Mouse (Mus musculus) thymus, postnatal 14 days (tissue): Measurements from ENCODE around the gene Tbl1xr1.

ENCODE experiments used
- DNase-seq: peaks from one replicate; pipeline ENCODE4 v3.0.0; 2021

Tbl1xr1 gene

DNA sequence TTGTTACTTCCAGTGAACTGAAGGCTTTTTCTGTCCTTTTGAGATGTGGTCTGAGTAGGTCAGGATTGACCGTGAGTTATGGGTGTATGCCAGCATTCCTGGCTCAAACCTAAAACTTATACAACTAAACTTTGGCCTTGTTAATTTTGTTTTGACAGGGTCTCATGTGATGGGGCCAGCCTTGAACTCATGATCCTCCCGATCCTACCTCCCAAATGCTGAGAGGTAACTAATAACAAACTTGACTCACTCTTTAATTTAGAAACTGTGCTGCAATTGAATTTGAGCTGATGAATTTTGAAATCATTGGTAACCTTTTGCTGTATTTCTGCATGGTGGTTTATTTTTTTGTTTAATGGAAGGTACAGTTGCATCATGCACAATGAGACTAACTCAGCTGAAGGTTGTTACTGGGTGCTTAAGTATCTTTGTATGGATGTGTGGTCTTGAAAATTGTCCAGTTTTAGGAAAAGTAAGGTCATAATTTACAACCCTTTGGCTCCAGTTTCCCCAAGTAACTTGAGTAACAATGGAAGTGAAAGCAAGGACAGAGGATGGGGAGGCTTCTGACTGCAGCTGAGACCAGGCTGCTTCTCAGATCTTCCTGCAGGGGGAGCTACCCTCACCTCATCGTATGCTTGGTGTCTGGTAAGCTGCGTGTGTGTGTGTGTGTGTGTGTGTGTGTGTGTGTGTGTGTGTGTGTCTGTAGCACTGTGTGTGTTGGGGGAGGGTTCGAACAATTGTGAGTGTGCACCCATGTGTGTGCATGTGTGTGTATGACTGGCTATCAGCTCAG, 66.6 kb downstream of the Tbl1xr1 start:
- peak; percentile 70 for DNase-seq

DNA sequence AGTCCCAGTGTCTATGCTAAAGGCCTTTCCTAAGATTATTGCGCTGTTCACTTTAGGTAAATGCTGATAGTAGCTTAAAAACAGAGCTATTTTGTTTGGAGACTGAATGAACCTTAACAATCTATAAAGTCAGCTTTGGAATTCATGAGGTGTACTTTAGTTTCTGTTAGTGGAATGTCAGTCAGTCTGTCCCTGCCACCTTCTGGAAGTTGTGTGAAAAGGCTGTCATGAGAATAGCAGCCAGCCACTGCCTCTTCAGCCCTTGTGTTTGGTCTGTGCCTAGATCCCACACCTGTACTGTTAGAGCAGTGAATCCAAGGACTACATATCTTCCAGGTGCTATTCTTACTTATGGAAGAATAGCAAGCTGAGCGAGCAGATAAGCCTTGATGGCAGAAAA, 67.8 kb downstream of the Tbl1xr1 start:
- DNase-seq = peak; percentile 32

DNA sequence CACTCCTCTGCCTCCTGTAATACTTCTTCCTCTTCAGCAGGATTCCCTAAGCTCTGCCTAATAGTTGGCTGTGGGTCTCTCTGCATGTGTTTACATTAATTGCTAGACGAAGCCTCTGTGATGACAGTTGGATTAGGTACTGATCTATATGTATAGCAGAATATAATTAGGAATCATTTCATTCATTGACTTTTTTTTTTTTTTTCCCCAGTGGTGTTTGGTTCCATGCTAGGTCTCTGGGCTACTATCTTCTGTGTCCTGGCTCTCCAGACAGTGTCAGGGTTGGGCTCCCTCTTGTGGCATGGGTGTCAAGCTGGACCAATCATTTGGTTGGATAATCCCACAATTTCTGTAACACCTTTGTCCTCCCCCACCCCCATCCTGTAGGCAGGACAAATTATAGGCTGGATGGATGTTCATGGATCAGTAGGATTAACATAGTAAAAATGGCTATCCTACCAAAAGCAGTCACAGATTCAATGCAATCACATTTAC, 71.0 kb downstream of the Tbl1xr1 start:
- DNase-seq = no peak

DNA sequence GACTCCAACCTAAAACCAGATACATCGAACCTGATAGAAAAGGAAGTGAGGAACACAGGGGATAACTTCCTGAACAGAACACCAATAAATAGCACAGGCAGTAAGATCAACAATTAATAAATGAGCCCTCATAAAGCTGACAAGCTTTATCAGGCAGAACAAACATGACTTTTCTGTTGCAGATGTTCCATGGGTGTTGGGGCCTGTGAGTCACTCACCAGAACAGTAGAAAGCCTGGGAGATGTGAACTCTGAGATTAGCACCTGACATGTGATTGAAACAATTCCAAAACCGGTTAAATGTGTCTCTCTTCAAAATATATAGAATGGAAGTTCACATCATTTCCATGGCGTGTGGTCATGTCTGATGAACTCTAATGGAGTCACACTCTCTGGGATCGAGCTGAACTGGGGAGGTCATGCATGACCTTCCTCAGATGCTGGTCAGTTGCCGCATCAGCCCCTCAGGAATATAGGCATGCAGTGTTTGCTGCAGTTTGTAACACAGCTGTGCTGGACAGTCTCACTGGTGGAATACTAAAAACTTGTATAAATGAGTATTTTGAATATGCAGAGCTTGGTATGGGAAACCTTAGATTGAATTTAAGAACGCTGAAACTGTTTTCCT, 72.0 kb downstream of the Tbl1xr1 start:
- no peak for DNase-seq

DNA sequence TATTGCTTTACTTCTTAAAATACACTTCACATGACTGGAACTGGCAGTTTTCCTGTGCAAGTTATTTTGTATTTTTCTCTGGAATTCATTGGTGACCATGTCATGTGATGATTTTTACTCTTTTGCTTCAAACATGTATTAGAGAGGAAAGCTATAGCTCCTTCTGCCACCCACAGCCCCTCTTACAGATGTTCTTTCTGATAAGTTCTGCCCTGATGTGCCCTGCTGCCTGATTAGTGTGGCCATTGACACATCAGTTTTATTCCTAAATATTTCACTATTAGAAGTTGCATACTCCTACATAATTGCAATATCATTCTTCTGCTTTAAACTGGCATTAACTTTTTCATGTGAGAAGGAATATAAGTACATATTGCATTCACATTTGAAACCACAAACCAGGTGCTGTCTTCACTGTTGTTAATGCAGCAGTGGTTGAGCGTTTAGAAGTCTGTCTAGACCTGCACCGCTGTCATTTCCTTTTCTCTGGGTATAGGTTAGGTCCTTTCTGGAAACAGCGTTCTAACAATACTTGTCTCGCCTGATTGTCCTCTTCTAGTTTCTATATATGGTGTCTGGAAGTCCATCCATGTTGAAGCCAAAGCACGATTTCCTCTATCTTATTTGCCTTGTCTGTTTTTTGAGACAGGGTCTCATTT, 74.5 kb downstream of the Tbl1xr1 start:
- no peak for DNase-seq

DNA sequence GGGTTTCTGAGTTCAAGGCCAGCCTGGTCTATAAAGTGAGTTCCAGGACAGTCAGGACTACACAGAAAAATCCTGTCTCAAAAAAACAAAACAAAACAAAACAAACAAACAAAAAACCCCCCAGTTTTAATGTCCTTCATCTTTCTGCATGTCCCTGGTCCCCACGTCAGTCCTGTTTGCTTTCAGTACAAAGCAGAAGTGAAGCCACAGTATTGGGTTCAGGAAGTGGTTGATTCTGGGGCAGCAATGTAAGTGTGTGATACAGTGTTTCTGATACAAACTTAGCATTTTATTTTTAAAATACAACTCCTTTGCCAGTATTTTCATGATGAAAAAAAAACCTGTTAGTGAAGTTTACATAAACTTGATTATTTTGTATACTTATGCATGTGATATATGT, 76.3 kb downstream of the Tbl1xr1 start:
- no peak for DNase-seq

DNA sequence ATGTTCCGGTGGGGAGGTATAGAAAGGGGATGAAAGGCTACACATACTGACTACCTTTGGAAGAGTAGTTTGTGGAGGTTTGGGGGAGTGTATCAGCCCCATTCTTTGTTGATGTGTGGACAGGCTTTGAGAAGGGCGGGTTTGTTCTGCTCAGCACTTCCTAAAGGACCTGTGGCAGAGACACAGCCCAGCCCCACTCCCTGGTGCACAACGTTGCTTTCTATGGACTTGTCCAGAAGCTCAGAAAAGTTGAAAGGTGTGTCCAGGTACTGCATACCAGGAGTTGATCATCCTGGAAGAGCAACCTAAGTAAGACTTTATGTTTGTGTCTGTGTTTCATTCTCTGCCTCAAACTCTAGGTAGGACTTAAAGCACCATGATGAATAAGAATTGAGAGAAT, 78.1 kb downstream of the Tbl1xr1 start:
- no peak for DNase-seq

DNA sequence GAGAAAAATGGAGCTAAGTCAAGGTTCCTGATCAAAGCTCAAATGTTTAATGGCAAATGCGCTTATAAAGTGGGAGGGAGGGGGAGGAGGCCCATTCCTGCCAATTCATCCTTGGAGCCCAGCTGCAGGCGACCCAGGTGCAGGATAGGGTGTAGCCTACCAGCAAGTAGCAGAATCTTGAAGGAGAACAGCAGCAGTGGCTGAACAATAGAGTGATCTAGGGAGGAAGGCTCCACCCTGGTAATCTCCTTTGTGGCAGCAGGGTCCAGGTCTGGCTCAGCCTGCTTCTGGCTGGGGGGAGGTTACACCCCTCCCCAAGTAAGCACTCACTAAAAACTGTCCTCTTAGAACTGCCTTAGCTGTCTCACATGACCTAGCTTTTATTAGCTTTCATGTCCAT, 79.9 kb downstream of the Tbl1xr1 start:
- DNase-seq = no peak

DNA sequence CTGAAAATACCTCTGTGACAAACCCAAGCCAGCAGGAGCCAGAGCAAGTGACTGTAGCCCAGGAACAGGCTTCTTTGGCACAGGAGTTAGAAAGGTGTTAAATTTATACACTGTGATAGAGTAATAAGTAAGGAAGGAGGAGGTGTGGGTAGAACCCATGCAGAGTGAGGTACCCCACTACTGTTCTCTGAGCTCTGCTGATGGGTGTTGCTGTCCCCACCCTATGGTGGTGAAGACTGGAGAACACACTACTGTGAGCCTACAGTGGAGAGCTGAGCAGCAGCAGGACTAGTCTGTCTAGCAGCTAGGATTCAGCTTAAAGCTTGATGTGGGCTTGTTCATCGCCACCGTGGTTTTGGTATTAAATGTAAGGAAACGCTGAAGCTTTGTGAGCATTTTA, 86.5 kb downstream of the Tbl1xr1 start:
- no peak for DNase-seq

DNA sequence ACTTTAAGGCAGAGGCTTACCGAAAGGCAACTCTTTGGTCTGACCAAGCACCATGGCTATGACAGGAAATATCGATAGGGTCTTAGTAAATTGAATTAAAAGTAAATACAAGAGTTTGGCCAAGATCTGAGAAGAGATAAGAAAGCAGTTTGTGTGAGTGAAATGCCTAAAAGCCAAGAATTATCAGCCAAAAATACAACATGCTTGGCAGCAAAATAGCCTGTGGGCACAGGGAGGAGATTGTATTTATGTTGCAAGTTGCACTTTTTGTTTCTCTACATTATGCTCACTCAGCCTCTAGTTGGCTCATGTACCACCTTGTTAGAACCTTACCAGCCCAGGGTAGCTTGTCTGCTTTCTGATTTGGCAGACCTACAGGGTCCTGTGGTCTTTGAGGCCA, 91.4 kb downstream of the Tbl1xr1 start:
- DNase-seq = no peak

DNA sequence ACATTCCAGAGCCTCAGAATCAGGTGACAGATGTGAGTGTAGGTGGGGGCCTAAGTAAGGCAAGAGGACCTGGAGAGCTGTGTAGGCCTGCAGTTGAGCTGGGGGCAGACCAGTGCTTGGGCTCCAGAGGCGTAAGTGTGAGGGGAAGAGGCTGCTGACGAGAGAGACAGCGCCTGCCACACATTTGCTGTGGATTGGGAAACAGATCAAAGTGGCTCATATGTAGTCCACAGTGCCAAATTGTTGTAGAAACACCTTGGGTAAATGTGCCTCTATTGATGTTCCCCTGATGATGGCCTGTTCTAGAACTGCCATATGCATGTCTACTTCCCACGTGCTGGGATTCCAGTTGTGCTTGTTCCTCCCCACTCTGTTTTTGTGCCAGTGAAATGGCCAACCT, 92.0 kb downstream of the Tbl1xr1 start:
- DNase-seq = no peak

DNA sequence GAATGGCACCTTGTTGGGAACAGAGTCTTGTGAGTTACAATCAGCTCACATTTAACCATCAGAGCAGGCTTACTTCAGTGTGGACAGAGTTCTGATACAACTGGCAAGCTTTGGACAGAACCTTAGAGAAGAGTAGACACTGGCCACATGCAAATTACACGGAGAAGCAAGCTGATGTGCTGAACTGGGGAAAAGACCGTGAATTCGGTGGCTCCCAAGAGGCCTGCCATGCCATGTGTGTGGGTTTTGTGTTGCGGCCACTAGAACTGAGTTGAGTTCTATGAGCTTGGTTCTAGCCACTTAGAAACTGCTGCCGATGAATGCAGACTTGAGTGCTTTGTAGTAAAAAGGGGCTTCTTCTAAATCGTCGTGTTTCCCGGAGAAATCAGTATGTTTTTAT, 95.1 kb downstream of the Tbl1xr1 start:
- no peak for DNase-seq

DNA sequence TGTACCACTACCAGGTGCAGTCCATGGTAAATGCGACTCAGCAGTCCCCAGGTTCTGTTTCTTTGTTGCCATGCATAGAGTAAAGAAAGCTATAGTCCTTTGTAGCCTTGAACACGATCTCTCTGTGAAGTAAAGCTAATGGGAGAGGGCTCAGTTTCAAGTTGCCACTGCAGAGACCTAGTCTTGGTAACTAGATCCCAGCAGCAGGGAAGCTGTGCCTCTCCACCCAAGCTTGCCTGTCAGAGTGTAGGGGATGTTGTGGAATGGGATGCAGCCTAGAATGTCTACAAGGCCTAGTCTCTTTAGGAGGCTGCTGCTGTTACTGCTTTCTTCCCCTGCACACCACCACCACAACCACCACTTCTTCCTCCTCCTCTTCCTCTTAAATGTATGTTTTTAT, 96.0 kb downstream of the Tbl1xr1 start:
- DNase-seq = no peak

DNA sequence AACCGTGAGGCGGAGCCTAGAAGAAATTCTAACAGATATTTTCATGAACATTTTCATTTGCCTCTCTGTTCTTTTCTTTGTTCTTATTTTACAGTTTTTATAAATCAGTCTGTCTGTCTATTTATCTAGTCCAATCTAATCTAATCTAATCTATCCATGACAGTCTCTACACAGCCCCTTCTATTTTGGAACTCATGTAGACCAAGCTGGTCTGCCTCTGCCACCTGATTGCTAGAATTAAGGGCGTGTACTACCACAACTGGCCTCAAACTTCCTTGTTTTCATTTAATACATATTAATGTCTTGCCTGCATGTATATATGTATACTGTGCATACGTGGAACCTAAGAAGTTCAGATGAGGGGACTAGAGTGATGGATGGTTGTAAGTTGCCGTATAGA, 96.7 kb downstream of the Tbl1xr1 start:
- DNase-seq = no peak

DNA sequence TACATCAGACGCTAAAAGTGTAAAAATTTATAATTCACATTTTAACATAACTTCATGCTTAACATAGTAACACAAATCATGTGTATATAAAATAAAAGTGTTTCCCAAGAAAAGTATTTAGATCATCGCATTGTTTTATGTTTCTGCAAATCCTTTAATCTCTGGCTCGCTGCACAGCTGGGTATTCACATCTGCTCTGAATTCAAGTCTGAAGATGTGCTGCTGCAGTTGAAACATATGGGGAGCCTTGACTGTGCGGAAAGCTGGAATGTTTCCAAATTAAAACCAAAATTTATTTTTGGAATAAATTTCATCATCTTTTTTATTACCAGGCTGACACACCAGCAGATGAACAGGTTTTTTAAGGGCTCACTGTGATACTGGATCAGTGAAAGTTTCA, 97.8 kb downstream of the Tbl1xr1 start:
- no peak for DNase-seq

DNA sequence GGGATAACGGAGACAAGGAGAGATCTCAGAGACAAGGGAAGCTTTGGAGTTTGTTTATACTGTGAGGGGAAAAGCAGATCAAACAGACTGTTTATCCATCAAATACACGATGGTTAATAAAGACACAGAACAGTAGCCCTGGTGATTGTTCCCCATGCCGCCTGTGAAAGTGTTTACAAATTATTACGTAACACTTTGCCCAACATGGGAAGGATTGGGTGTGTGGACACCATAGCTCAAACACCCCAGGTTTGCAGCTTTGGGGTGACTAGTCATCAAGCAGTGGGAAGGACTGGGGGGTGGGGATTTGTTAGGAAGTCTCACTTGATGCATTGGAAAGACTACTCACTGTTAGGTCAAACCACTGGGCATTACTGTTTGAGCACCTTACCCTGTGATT, 103.6 kb downstream of the Tbl1xr1 start:
- no peak for DNase-seq

DNA sequence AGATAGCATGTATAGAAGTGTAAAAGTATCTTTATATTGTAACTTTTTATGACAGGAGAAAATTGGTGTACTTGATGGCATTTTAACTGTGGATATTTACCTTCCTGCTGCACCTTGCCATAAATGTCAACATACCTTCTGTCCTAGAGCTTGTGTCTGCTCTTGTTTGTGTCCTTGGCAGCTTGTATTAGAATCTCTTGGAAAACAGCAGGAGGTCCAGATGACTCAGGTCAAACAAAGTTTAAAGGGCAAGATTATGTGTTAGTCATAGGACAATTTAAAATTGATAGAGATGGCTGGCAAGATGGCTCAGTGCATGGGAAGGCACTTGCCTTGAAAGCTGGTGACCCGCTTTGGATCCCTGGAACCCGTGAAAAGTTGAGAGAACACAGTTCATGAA, 104.6 kb downstream of the Tbl1xr1 start:
- DNase-seq = no peak

DNA sequence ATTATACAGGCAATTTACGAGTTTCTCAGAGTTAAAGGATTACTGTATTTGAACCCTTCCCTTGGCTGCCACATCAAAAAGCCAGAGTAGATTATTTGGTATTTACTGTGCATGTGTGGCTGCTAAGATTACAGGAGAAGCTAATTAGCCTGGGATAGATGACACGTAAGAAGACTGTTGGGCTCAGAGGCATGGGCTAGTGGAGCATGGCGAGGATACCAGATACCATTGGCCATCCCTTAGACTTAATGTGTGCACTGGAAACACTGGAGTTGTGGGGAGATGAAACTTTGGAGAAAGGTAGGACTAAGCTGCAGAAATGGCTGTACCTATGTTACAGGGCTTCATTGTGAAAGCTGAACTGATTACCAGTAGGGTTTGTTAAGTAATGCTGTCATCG, 108.8 kb downstream of the Tbl1xr1 start:
- DNase-seq = no peak

DNA sequence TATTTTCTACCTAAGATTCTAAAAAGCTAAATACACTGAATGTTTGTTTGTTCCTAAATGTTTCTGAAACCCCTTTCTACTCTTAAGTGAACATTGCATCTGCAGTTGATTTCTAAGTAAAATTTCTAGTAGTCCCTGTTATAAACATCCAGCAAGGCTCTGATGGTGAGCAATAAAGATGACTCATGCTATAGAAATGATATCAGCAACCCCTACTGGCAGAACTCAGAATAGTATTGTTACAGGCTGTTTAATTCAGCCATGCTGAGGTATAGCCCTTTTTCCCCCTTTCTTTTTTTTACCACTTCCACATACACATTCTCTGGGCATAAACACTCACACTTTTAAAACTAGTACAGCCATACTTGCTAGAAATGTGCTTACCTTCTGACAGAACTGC, 114.0 kb downstream of the Tbl1xr1 start:
- peak; percentile 50 for DNase-seq

DNA sequence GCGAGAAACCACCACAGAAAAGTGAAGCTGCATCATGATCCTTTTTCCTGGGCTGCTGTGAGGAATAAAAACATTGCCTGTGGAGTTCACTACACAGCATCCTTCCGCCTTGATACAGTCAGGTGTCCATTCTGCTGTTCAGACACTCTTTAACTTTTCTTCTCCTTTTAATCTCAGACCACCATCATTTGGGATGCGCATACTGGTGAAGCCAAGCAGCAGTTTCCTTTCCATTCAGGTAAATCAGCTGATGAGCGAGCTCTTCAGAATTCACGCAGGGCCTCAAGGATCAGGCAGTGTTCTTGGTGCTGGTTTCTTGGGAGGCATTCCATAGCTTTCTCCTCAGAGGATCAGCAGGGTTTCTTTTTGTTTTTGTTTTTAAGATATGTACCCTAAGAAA, 116.5 kb downstream of the Tbl1xr1 start:
- no peak for DNase-seq

DNA sequence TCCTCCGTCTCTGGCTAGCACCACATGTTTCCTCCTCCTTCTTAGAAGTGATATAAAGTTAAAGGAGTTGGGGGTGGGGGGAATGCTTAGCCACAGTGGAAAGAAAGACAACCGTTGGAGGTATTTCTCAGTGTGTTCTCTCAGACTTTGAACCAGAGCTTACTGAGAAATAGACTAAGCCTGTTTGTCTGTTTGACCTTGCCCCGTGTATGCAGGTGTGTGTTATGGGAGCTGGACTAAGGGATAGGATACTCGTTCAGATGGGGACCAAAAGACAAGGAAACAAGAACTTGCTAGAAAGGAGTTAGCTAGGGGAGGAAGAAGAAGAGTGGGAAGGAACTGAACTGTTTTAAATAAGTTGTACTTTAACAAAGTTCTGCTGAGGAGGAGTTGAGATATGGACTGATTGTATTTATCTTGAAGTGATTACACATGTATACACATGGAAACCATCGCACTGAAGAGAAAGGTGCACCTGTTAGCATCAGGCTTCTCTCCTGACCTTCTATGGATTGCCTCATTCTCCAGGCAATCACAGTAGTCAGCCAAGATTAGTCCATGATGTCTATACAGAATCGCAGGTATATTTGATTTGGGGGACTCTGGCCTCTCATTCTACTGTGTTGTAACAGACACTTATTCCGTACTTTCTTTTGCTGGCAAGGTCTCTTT, 117.9 kb downstream of the Tbl1xr1 start:
- no peak for DNase-seq

DNA sequence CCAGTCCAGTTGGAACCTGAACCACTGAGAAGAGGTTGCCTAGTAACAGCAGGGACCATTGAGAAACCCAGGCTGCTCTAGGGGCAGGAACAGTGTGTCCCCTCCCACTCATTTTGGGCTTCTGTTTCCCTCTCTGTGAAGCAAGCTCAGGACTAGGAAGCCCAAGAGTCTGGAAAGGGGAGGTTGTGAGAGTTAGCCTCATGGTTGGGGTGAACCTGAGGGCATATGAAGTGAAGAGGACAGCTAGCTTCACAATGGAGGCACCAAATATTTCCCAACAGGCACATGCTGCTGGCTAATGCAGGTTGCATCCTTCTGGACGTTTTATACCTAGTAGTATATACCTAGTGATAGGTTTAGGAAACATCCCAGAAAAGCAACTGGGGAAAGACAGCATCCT, 122.3 kb downstream of the Tbl1xr1 start:
- DNase-seq = no peak

DNA sequence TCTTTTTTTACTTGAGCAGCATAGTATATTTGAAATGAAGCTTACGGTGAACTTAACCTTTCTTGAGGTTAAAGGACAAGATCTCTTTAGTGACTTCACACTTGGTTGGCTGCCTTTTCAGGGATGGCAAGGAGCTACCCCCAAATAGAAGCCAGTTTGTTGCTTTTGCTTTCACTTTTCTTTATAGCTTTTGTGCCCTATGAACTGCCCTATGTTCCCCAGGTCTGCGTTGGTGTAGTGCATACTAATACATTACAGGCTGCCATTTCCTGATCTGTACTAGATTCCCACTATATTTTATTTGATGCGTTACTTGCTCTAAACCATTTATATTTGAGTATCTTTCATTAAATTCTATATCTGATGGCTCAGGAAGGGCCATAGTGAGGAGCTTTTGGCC, 127.7 kb downstream of the Tbl1xr1 start:
- no peak for DNase-seq

DNA sequence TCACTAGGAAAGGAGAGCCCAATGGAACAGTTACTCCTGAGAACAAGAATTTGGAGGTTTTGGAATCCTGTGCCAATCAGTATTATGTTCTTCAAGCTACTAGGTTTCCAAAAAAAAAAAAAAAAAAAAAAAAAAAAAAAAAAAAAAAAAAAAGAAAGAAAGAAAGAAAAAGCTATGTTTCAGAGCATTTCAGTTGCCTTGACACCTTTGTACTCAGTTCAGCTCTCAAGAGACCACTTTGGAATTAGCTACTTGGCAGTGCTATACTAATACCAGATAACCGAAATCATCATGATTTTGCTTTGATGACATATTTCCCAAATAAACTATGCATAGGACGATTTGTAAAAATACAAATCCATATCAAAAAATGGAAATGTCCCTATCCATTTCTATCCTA, 145.1 kb downstream of the Tbl1xr1 start:
- DNase-seq = no peak
